9 mouse cellular contexts compared by ENCODE assay signal in genomic region chr4:98563506-98564195, GRCm38 (mm10).
DNase-seq lines count a peak whose midpoint lies in the region; ATAC-seq lines count a peak whose summit lies in the region.
"Had no signal": no experiment of that assay in that cellular context is flagged by ENCODE, and none has a peak within 500 bp of the region (broad histone marks: within the 10 kb centered on the region; RNA-seq: fewer than 3 reads in every experiment).

No protein-coding gene starts in this region.

- no peak overlapping the region for H3K4me3 ChIP-seq in embryonic facial prominence, embryonic 13.5 days
- H3K4me3 ChIP-seq in embryonic facial prominence, embryonic 10.5 days: no peak overlapping the region
- H3K4me3 ChIP-seq in heart, embryonic 15.5 days: no peak overlapping the region
- H3K4me3 ChIP-seq in lung, embryonic 15.5 days: no peak overlapping the region

- H3K36me3 ChIP-seq in embryonic facial prominence, embryonic 13.5 days: no peaks in the 10 kb centered on the region
- no peaks in the 10 kb centered on the region for H3K36me3 ChIP-seq in embryonic facial prominence, embryonic 10.5 days (replicated peaks)
- no peaks in the 10 kb centered on the region for H3K36me3 ChIP-seq in heart, embryonic 15.5 days
- H3K36me3 ChIP-seq in lung, embryonic 15.5 days: no peaks in the 10 kb centered on the region

- intact Hi-C loops in left cerebral cortex, postnatal 36 days (cut with DNase I): no loop called here

- no peak overlapping the region for H3K9ac ChIP-seq in embryonic facial prominence, embryonic 13.5 days
- no peak overlapping the region for H3K9ac ChIP-seq in heart, embryonic 15.5 days
- no peak overlapping the region for H3K9ac ChIP-seq in lung, embryonic 15.5 days

- 64% methylated on average over 10 of the region's 10 CpGs for WGBS in embryonic facial prominence, embryonic 13.5 days
- 86% methylated on average over 10 of the region's 10 CpGs for WGBS in embryonic facial prominence, embryonic 10.5 days
- WGBS in heart, embryonic 15.5 days: 27% methylated on average over 10 of the region's 10 CpGs
- 30% methylated on average over 10 of the region's 10 CpGs for WGBS in lung, embryonic 15.5 days

- no peak overlapping the region for H3K4me2 ChIP-seq in embryonic facial prominence, embryonic 13.5 days
- H3K4me2 ChIP-seq in heart, embryonic 15.5 days: peak overlapping the region; percentile 32
- H3K4me2 ChIP-seq in lung, embryonic 15.5 days: peak overlapping the region; percentile 7; the same call in 1 of the 2 replicates

- no peak; the same call in 1 of the 2 replicates for ATAC-seq in embryonic facial prominence, embryonic 13.5 days (ENCODE audit: insufficient number of reproducible peaks, insufficient read depth, low FRiP score, low TSS enrichment, low read depth)
- peak; percentile 86 for ATAC-seq in heart, embryonic 15.5 days (replicated peaks; ENCODE audit: insufficient number of reproducible peaks, insufficient read depth, low FRiP score, low read depth)
- ATAC-seq in lung, embryonic 15.5 days (ENCODE audit: borderline replicate concordance, extremely low read depth, low FRiP score, low TSS enrichment): peak; percentile 89
- ATAC-seq: inflammation-experienced regulatory T-cells, adult 6 months had no signal

- DNase-seq in embryonic facial prominence, embryonic 10.5 days (ENCODE audit: low spot score): no peak
- peak; percentile 55 for DNase-seq in brain, adult 2 months (ENCODE audit: low read depth, low spot score)
- no peak for DNase-seq in left cerebral cortex, postnatal 36 days (ENCODE audit: low spot score in 2 of 2)
- DNase-seq in layer of hippocampus, adult 9-10 months (ENCODE audit: low spot score): no peak
- DNase-seq in layer of hippocampus, postnatal 10 days (ENCODE audit: low spot score in 2 of 2): no peak

- peaks cover 12% of the 10 kb centered on the region for H3K4me1 ChIP-seq in embryonic facial prominence, embryonic 13.5 days
- no peaks in the 10 kb centered on the region for H3K4me1 ChIP-seq in embryonic facial prominence, embryonic 10.5 days
- H3K4me1 ChIP-seq in heart, embryonic 15.5 days (replicated peaks): peaks cover 32% of the 10 kb centered on the region
- peaks cover 35% of the 10 kb centered on the region for H3K4me1 ChIP-seq in lung, embryonic 15.5 days

- no peaks in the 10 kb centered on the region for H3K27me3 ChIP-seq in embryonic facial prominence, embryonic 13.5 days
- H3K27me3 ChIP-seq in embryonic facial prominence, embryonic 10.5 days (replicated peaks; ENCODE audit: low read depth, poor library complexity, severe bottlenecking): no peaks in the 10 kb centered on the region
- H3K27me3 ChIP-seq in heart, embryonic 15.5 days: no peaks in the 10 kb centered on the region
- H3K27me3 ChIP-seq in lung, embryonic 15.5 days: no peaks in the 10 kb centered on the region

- H3K27ac ChIP-seq in embryonic facial prominence, embryonic 13.5 days: peak overlapping the region; percentile 12; the same call in 1 of the 2 replicates
- no peak overlapping the region for H3K27ac ChIP-seq in embryonic facial prominence, embryonic 10.5 days (replicated peaks)
- peak overlapping the region; percentile 97 for H3K27ac ChIP-seq in heart, embryonic 15.5 days
- peak overlapping the region; percentile 85 for H3K27ac ChIP-seq in lung, embryonic 15.5 days

- no peaks in the 10 kb centered on the region for H3K9me3 ChIP-seq in embryonic facial prominence, embryonic 13.5 days
- no peaks in the 10 kb centered on the region for H3K9me3 ChIP-seq in embryonic facial prominence, embryonic 10.5 days
- no peaks in the 10 kb centered on the region for H3K9me3 ChIP-seq in heart, embryonic 15.5 days (replicated peaks)
- H3K9me3 ChIP-seq in lung, embryonic 15.5 days: no peaks in the 10 kb centered on the region
